Mouse (Mus musculus) liver, embryonic 11.5 days (tissue): ENCODE measurements around the gene Cacna1g. TPM values are rescaled to one million over a fixed set of nuclear protein-coding genes. Genes with fewer than 3 reads are reported as not detected.

Experiments
- ATAC-seq: fragments of 200-750 bp; cut with Nextera tagmentation; replicated peaks from 2 replicates; pipeline ENCODE4 v1.8.0; 2017; ENCODE audit warnings: moderate number of reproducible peaks, mild to moderate bottlenecking, moderate TSS enrichment, moderate library complexity; ENCODE audit not compliant: low FRiP score
- DNase-seq: peaks from one replicate; pipeline ENCODE4 v3.0.0-alpha.2; 2017; ENCODE audit warnings: low spot score
- H3K27ac ChIP-seq: fragments of 300-500 bp; sonication (generic); 2 replicates; pipeline ENCODE4 v1.5.1; 2014; ENCODE audit warnings: mild to moderate bottlenecking, low read depth, low read length, control low read depth
- H3K27me3 ChIP-seq: fragments of 300-500 bp; sonication (generic); replicated peaks from 2 replicates; pipeline ENCODE4 v1.6.1; 2014; ENCODE audit warnings: low read length, mixed read lengths; ENCODE audit not compliant: control insufficient read depth, insufficient read depth
- H3K36me3 ChIP-seq: fragments of 300-500 bp; sonication (generic); 2 replicates; pipeline ENCODE4 v1.6.1; 2014; ENCODE audit warnings: mild to moderate bottlenecking, low read length, moderate library complexity, mixed read lengths; ENCODE audit not compliant: control insufficient read depth, insufficient read depth
- H3K4me1 ChIP-seq: fragments of 300-500 bp; sonication (generic); replicated peaks from 2 replicates; pipeline ENCODE4 v1.6.1; 2014; ENCODE audit warnings: low read length, mixed read lengths; ENCODE audit not compliant: control insufficient read depth, insufficient read depth
- H3K4me2 ChIP-seq: fragments of 300-500 bp; sonication (generic); 2 replicates; pipeline ENCODE4 v1.6.1; 2014; ENCODE audit warnings: mild to moderate bottlenecking, control low read depth, moderate library complexity
- H3K4me3 ChIP-seq: fragments of 300-500 bp; sonication (generic); 2 replicates; pipeline ENCODE4 v1.5.1; 2014; ENCODE audit warnings: low read depth, low read length, control low read depth
- H3K9ac ChIP-seq: fragments of 300-500 bp; sonication (generic); 2 replicates; pipeline ENCODE4 v1.6.1; 2014; ENCODE audit warnings: low read depth, low read length, control low read depth
- H3K9me3 ChIP-seq: fragments of 300-500 bp; sonication (generic); 2 replicates; pipeline ENCODE4 v1.6.1; 2016; ENCODE audit warnings: low read length, inconsistent platforms, mixed read lengths; ENCODE audit not compliant: control insufficient read depth
- WGBS: fragments of 180-500 bp; shearing (Covaris S2); extraction: QIAGEN DNeasy Blood & Tissue Kit; methylation state at CpG from one replicate; pipeline ENCODE4 v1.1.7; 2014; 5-methylcytosine and 5-hydroxymethylcytosine counted together
- polyA plus RNA-seq: library from polyadenylated mRNA; unstranded; fragments of >200 nt; fragmentation: Nextera tagmentation; extraction: Ambion mirVana; gene quantifications from 2 replicates; pipeline ENCODE4 v1.2.1, GENCODE M21; 2014

Cacna1g gene
- polyA plus RNA-seq, 1 experiment from 2014 or later: 2.7 TPM

DNA sequence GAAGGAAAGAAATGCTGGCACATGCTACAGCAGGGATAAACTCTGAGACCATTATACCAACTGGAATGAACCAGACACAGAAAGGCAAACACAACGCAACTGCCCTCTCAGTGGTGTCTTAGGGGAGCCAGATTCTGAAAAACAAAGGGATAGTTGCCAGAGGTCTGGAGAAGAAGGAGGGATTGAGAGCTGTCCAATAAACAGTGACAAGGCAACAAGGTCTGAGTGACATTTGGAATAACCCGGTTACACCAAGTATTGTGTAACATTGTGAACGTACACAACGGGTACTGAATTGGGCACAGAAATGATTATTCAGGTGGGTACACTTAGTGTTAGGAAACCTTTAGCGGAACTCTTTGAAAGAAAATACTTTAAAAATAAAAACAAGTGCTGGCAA, 111.9 kb downstream of the Cacna1g start:
- H3K36me3 ChIP-seq: no peaks in the 10 kb centered on the region
- H3K4me1 ChIP-seq: no peaks in the 10 kb centered on the region
- H3K27me3 ChIP-seq: 0 out of 2 replicates have a peak, but pooled peaks cover 2% of the 10 kb centered on the region
- 81% methylated on average over 5 of the region's 5 CpGs for WGBS
- H3K9ac ChIP-seq: no peak overlapping the region
- ATAC-seq (no peak), DNase-seq (no peak)
- H3K27ac ChIP-seq: no peak overlapping the region
- H3K4me3 ChIP-seq: no peak overlapping the region
- no peaks in the 10 kb centered on the region for H3K9me3 ChIP-seq
- H3K4me2 ChIP-seq: no peak overlapping the region

DNA sequence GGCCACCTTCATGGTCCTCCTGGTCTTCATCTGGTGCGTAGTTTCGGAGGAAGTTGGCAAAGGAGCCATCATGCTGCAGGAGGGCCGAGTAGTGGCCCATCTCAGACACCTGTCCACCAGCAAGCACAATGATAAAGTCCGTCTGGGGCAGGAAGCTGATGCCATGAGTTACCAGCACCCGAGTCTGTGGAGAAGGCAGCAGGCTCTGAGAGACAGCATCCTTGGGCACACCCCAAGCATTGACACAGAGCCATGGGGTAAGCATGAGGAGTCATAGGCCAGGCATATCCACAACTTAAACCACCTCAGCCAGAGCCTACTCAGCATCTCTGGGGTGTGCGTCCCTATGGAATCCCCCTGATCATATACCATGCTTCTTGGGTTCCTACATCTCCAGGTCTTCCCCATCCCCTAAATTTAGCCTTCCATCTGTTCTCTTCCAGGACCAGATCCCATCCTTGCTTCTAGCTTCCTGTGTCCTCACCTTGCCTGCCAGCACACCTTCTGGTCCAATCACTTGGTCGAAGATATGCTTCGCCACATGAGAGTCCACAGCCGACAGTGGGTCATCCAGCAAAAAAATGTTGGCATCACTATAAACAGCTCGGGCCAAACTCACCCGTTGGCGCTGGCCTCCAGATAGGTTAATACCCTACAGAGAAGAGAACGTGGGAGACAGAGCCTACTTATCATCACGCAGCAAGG, 112.7 kb downstream of the Cacna1g start:
- H3K9me3 ChIP-seq: no peaks in the 10 kb centered on the region
- no peak overlapping the region for H3K27ac ChIP-seq
- no peaks in the 10 kb centered on the region for H3K4me1 ChIP-seq
- no peak overlapping the region for H3K4me3 ChIP-seq
- 87% methylated on average over 14 of the region's 14 CpGs for WGBS
- DNase-seq: no peak
- H3K4me2 ChIP-seq: no peak overlapping the region
- no peak for ATAC-seq
- 0 out of 2 replicates have a peak, but pooled peaks cover 2% of the 10 kb centered on the region for H3K27me3 ChIP-seq
- H3K36me3 ChIP-seq: no peaks in the 10 kb centered on the region
- no peak overlapping the region for H3K9ac ChIP-seq

DNA sequence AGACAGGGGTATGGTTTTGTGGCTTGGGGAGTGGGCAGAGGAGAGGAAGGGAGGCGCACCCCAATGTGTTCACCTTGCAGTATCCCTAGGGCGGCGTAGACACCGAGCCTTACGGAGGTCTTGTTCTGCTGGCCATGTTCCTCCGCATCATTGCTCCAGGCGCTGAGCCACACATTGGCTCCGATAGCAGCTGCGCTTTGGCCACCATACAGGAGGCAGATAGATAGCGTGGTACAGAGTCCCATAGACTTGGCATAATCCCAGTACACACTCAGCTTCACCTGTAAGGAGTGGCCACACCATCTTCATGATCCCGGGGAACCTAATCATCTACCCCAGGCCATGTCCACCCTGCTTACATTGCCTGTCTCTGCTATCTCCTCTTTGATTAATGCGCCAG, 114.8 kb downstream of the Cacna1g start:
- H3K36me3 ChIP-seq: no peaks in the 10 kb centered on the region
- WGBS: 88% methylated on average over 12 of the region's 12 CpGs
- no peaks in the 10 kb centered on the region for H3K4me1 ChIP-seq
- ATAC-seq (no peak), DNase-seq (no peak)
- H3K27me3 ChIP-seq: peaks cover 6% of the 10 kb centered on the region; the same call in 1 of the 2 replicates
- no peak overlapping the region for H3K4me3 ChIP-seq
- no peak overlapping the region for H3K9ac ChIP-seq
- no peak overlapping the region for H3K4me2 ChIP-seq
- no peak overlapping the region for H3K27ac ChIP-seq
- H3K9me3 ChIP-seq: no peaks in the 10 kb centered on the region

Other genes with a start within 250 kb of the Cacna1g start
- gene Wfikkn2, start 228.2 kb downstream of the Cacna1g start, polyA plus RNA-seq: 0.36 and 0.38 TPM in 2 replicates
- gene Gm21885, start 192.3 kb downstream of the Cacna1g start, polyA plus RNA-seq: 0.40 TPM in 1 of 2 replicates, not detected in the other
- 90.6 and 97.6 TPM in 2 replicates for gene Luc7l3, start 152.2 kb downstream of the Cacna1g start, polyA plus RNA-seq
- gene Ankrd40, start 146.2 kb downstream of the Cacna1g start, polyA plus RNA-seq: 12.7 and 13.2 TPM in 2 replicates
- gene Abcc3, start 81.2 kb downstream of the Cacna1g start, polyA plus RNA-seq: 3.2 and 6.0 TPM in 2 replicates
- not detected in 2 replicates for gene Spata20, start 12.0 kb upstream of the Cacna1g start, polyA plus RNA-seq
- gene Epn3, start 25.8 kb upstream of the Cacna1g start, polyA plus RNA-seq: 0.84 and 0.91 TPM in 2 replicates
- gene Mycbpap, start 47.5 kb upstream of the Cacna1g start, polyA plus RNA-seq: 0.84 and 1.1 TPM in 2 replicates
- 3.9 and 4.1 TPM in 2 replicates for gene Rsad1, start 75.1 kb upstream of the Cacna1g start, polyA plus RNA-seq
- 0.16 and 0.25 TPM in 2 replicates for gene Chad, start 90.8 kb upstream of the Cacna1g start, polyA plus RNA-seq
- 2.6 and 3.1 TPM in 2 replicates for gene Acsf2, start 127.7 kb upstream of the Cacna1g start, polyA plus RNA-seq
- gene Lrrc59, start 155.6 kb upstream of the Cacna1g start, polyA plus RNA-seq: 224 and 246 TPM in 2 replicates
- 127 and 132 TPM in 2 replicates for gene Mrpl27, start 179.6 kb upstream of the Cacna1g start, polyA plus RNA-seq
- 35.5 and 40.5 TPM in 2 replicates for gene Eme1, start 179.8 kb upstream of the Cacna1g start, polyA plus RNA-seq
- gene Xylt2, start 203.3 kb upstream of the Cacna1g start, polyA plus RNA-seq: 8.8 and 10.5 TPM in 2 replicates
- 0.10 TPM in 1 of 2 replicates, not detected in the other for gene Gm11541, start 230.3 kb upstream of the Cacna1g start, polyA plus RNA-seq